7 mouse cellular contexts compared by ENCODE assay signal in genomic region chr4:124708200-124708517, GRCm38 (mm10). TPM values are rescaled to one million over a fixed set of nuclear protein-coding genes. Genes with fewer than 3 reads are reported as not detected.
DNase-seq lines count a peak whose midpoint lies in the region; ATAC-seq and TF ChIP-seq lines count a peak whose summit lies in the region.
"Not testable (repeated sequence)": the region's sequence is repeated elsewhere in the genome, so short reads cannot be mapped to it uniquely, and the experiment has no call there.

No protein-coding gene starts in this region.

- H3K27me3 ChIP-seq in embryonic facial prominence, embryonic 11.5 days (ENCODE audit: control insufficient read depth, insufficient read depth, low read length); kidney, embryonic 14.5 days (ENCODE audit: control insufficient read depth, insufficient read depth, low read length); liver, embryonic 11.5 days (replicated peaks; ENCODE audit: control insufficient read depth, insufficient read depth, low read length); megakaryocyte, embryonic 14.5 days (replicated peaks); small intestine, adult 2 months (ENCODE audit: control insufficient read depth, insufficient read depth, low read length): not testable (repeated sequence)
- H3K27me3 ChIP-seq in forebrain, embryonic 16.5 days (replicated peaks; ENCODE audit: control insufficient read depth, insufficient read depth, low read length), result peaks cover 10% of the 10 kb centered on the region
- peaks cover 53% of the 10 kb centered on the region for H3K27me3 ChIP-seq in hindbrain, embryonic 10.5 days (ENCODE audit: insufficient read depth, poor library complexity, severe bottlenecking)

- peak overlapping the region; percentile 30; the same call in 1 of the 2 replicates for H3K4me2 ChIP-seq in embryonic facial prominence, embryonic 11.5 days (ENCODE audit: low read depth, low read length)
- peak overlapping the region; percentile 59; the same call in 1 of the 2 replicates for H3K4me2 ChIP-seq in forebrain, embryonic 16.5 days (ENCODE audit: low read length)
- H3K4me2 ChIP-seq in kidney, embryonic 14.5 days (replicated peaks; ENCODE audit: low read depth, low read length), result peak overlapping the region; percentile 64
- H3K4me2 ChIP-seq in liver, embryonic 11.5 days, result peak overlapping the region; percentile 73

- peak overlapping the region; percentile 43 for H3K9ac ChIP-seq in embryonic facial prominence, embryonic 11.5 days (replicated peaks; ENCODE audit: low read length)
- H3K9ac ChIP-seq in forebrain, embryonic 16.5 days (replicated peaks; ENCODE audit: low read depth, low read length), result not testable (repeated sequence)
- H3K9ac ChIP-seq in kidney, embryonic 14.5 days (ENCODE audit: low read depth, low read length), result peak overlapping the region; percentile 48; the same call in 1 of the 2 replicates
- peak overlapping the region; percentile 61; the same call in 1 of the 2 replicates for H3K9ac ChIP-seq in liver, embryonic 11.5 days (ENCODE audit: low read depth, low read length)

- H3K36me3 ChIP-seq in embryonic facial prominence, embryonic 11.5 days (replicated peaks; ENCODE audit: control insufficient read depth, insufficient read depth, low read depth, low read length); forebrain, embryonic 16.5 days (ENCODE audit: control insufficient read depth, insufficient read depth); kidney, embryonic 14.5 days (ENCODE audit: control insufficient read depth, insufficient read depth, low read length); liver, embryonic 11.5 days (ENCODE audit: control insufficient read depth, insufficient read depth, low read length); small intestine, adult 2 months (ENCODE audit: control insufficient read depth, insufficient read depth, low read length): not testable (repeated sequence)
- peaks cover 10% of the 10 kb centered on the region; the same call in 1 of the 2 replicates for H3K36me3 ChIP-seq in hindbrain, embryonic 10.5 days
- peaks cover 50% of the 10 kb centered on the region for H3K36me3 ChIP-seq in megakaryocyte, embryonic 14.5 days (replicated peaks; ENCODE audit: low read length)

- H3K4me1 ChIP-seq in embryonic facial prominence, embryonic 11.5 days (ENCODE audit: control insufficient read depth, insufficient read depth, low read length), result peaks cover 24% of the 10 kb centered on the region
- H3K4me1 ChIP-seq in forebrain, embryonic 16.5 days (replicated peaks; ENCODE audit: control insufficient read depth, insufficient read depth, low read length), result peaks cover 28% of the 10 kb centered on the region
- peaks cover 69% of the 10 kb centered on the region for H3K4me1 ChIP-seq in hindbrain, embryonic 10.5 days (replicated peaks)
- H3K4me1 ChIP-seq in kidney, embryonic 14.5 days (ENCODE audit: control insufficient read depth, insufficient read depth, low read length), result peaks cover 42% of the 10 kb centered on the region
- peaks cover 53% of the 10 kb centered on the region for H3K4me1 ChIP-seq in liver, embryonic 11.5 days (replicated peaks; ENCODE audit: control insufficient read depth, insufficient read depth, low read length)
- peaks cover 84% of the 10 kb centered on the region for H3K4me1 ChIP-seq in megakaryocyte, embryonic 14.5 days
- H3K4me1 ChIP-seq in small intestine, adult 2 months (ENCODE audit: control insufficient read depth, insufficient read depth, insufficient read length, low read length), result peaks cover 28% of the 10 kb centered on the region

- H3K4me3 ChIP-seq in embryonic facial prominence, embryonic 11.5 days (ENCODE audit: low read depth, low read length); forebrain, embryonic 16.5 days (replicated peaks; ENCODE audit: low read length); kidney, embryonic 14.5 days (ENCODE audit: low read length): not testable (repeated sequence)
- H3K4me3 ChIP-seq in hindbrain, embryonic 10.5 days, result peak overlapping the region; percentile 48; the same call in 1 of the 2 replicates
- peak overlapping the region; percentile 39; the same call in 1 of the 2 replicates for H3K4me3 ChIP-seq in liver, embryonic 11.5 days (ENCODE audit: low read depth, low read length)
- H3K4me3 ChIP-seq in megakaryocyte, embryonic 14.5 days (replicated peaks), result peak overlapping the region; percentile 92
- peak overlapping the region; percentile 72 for H3K4me3 ChIP-seq in small intestine, adult 2 months (ENCODE audit: low read depth, low read length)

- H3K9me3 ChIP-seq in embryonic facial prominence, embryonic 11.5 days (replicated peaks; ENCODE audit: control insufficient read depth, low read length); forebrain, embryonic 16.5 days (ENCODE audit: control insufficient read depth, low read length); hindbrain, embryonic 10.5 days; kidney, embryonic 14.5 days (ENCODE audit: control insufficient read depth, low read length); liver, embryonic 11.5 days (ENCODE audit: control insufficient read depth, low read length); megakaryocyte, embryonic 14.5 days: not testable (repeated sequence)

- not testable (repeated sequence) for TF ChIP-seq CTCF in small intestine, adult 2 months (IDR thresholded peaks at IDR 0.05; ENCODE audit: extremely low read depth, insufficient read length, insufficient replicate concordance, low read depth, low read length)

- ATAC-seq in embryonic facial prominence, embryonic 11.5 days (replicated peaks; ENCODE audit: insufficient number of reproducible peaks, low FRiP score, low TSS enrichment, low read depth); forebrain, embryonic 16.5 days; kidney, embryonic 14.5 days (ENCODE audit: low FRiP score, low TSS enrichment); liver, embryonic 11.5 days (replicated peaks; ENCODE audit: low FRiP score): not testable (repeated sequence)

- peak overlapping the region; percentile 96 for H3K27ac ChIP-seq in embryonic facial prominence, embryonic 11.5 days (replicated peaks; ENCODE audit: low read depth, low read length)
- not testable (repeated sequence) for H3K27ac ChIP-seq in forebrain, embryonic 16.5 days (ENCODE audit: low read length)
- H3K27ac ChIP-seq in hindbrain, embryonic 10.5 days, result peak overlapping the region; percentile 86
- H3K27ac ChIP-seq in kidney, embryonic 14.5 days (ENCODE audit: low read depth, low read length), result peak overlapping the region; percentile 90
- peak overlapping the region; percentile 95 for H3K27ac ChIP-seq in liver, embryonic 11.5 days (ENCODE audit: low read depth, low read length)
- H3K27ac ChIP-seq in small intestine, adult 2 months (ENCODE audit: insufficient read depth, low read depth, low read length), result peak overlapping the region; percentile 88

- 9% methylated on average over 1 of the region's 1 CpGs for WGBS in embryonic facial prominence, embryonic 11.5 days
- 30% methylated on average over 1 of the region's 1 CpGs for WGBS in forebrain, embryonic 16.5 days
- 13% methylated on average over 1 of the region's 1 CpGs for WGBS in hindbrain, embryonic 10.5 days
- 9% methylated on average over 1 of the region's 1 CpGs for WGBS in kidney, embryonic 14.5 days
- 6% methylated on average over 1 of the region's 1 CpGs for WGBS in liver, embryonic 11.5 days
- WGBS in small intestine, adult 2 months, result 18% methylated on average over 1 of the region's 1 CpGs

- TF ChIP-seq POLR2A in small intestine, adult 2 months (IDR thresholded peaks at IDR 0.05; ENCODE audit: low read depth, low read length), result not testable (repeated sequence)

- DNase-seq in embryonic facial prominence, embryonic 11.5 days (ENCODE audit: low spot score); hindbrain, embryonic 10.5 days (ENCODE audit: low spot score); liver, embryonic 11.5 days (ENCODE audit: low spot score): not testable (repeated sequence)

RNA-seq across cellular contexts. Expression of gene Sf3a3, which starts 6.4 kb away (rescaled TPM):
- polyA plus RNA-seq in embryonic facial prominence, embryonic 11.5 days (2014; fragmentation: Nextera tagmentation; extraction: Ambion mirVana), result 236 and 240 TPM in 2 replicates
- polyA plus RNA-seq in forebrain, embryonic 16.5 days (2015; fragmentation: Nextera tagmentation; extraction: Ambion mirVana), result 128 and 129 TPM in 2 replicates
- 221 and 243 TPM in 2 replicates for polyA plus RNA-seq in hindbrain, embryonic 10.5 days (2016; fragmentation: Nextera tagmentation; extraction: Ambion mirVana)
- polyA plus RNA-seq in kidney, embryonic 14.5 days (2014; fragmentation: Nextera tagmentation; extraction: Ambion mirVana), result 177 and 183 TPM in 2 replicates
- 172 and 182 TPM in 2 replicates for polyA plus RNA-seq in liver, embryonic 11.5 days (2014; fragmentation: Nextera tagmentation; extraction: Ambion mirVana)
- 2.2 and 29.0 TPM in 2 replicates for polyA plus RNA-seq in megakaryocyte, embryonic 14.5 days (2012; ENCODE audit: insufficient read depth, low replicate concordance)
- 3.3 and 7.2 TPM in 2 replicates for polyA plus RNA-seq in small intestine, adult 2 months (2012; rRNA removed)

RNA-seq across cellular contexts. Expression of gene Fhl3, which starts 7.7 kb away (rescaled TPM):
- 9.7 and 10.7 TPM in 2 replicates for polyA plus RNA-seq in embryonic facial prominence, embryonic 11.5 days (2014; fragmentation: Nextera tagmentation; extraction: Ambion mirVana)
- polyA plus RNA-seq in forebrain, embryonic 16.5 days (2015; fragmentation: Nextera tagmentation; extraction: Ambion mirVana), result 1.9 and 2.3 TPM in 2 replicates
- polyA plus RNA-seq in hindbrain, embryonic 10.5 days (2016; fragmentation: Nextera tagmentation; extraction: Ambion mirVana), result 4.0 and 5.7 TPM in 2 replicates
- polyA plus RNA-seq in kidney, embryonic 14.5 days (2014; fragmentation: Nextera tagmentation; extraction: Ambion mirVana), result 9.5 and 9.7 TPM in 2 replicates
- polyA plus RNA-seq in liver, embryonic 11.5 days (2014; fragmentation: Nextera tagmentation; extraction: Ambion mirVana), result 5.1 and 6.8 TPM in 2 replicates
- polyA plus RNA-seq in megakaryocyte, embryonic 14.5 days (2012; ENCODE audit: insufficient read depth, low replicate concordance), result 122 and 166 TPM in 2 replicates
- 6.8 and 9.2 TPM in 2 replicates for polyA plus RNA-seq in small intestine, adult 2 months (2012; rRNA removed)

RNA-seq across cellular contexts. Expression of gene Utp11, which starts 14.8 kb away (rescaled TPM):
- 77.1 and 90.3 TPM in 2 replicates for polyA plus RNA-seq in embryonic facial prominence, embryonic 11.5 days (2014; fragmentation: Nextera tagmentation; extraction: Ambion mirVana)
- 42.1 and 48.3 TPM in 2 replicates for polyA plus RNA-seq in forebrain, embryonic 16.5 days (2015; fragmentation: Nextera tagmentation; extraction: Ambion mirVana)
- polyA plus RNA-seq in hindbrain, embryonic 10.5 days (2016; fragmentation: Nextera tagmentation; extraction: Ambion mirVana), result 62.8 and 62.9 TPM in 2 replicates
- 67.9 and 93.7 TPM in 2 replicates for polyA plus RNA-seq in kidney, embryonic 14.5 days (2014; fragmentation: Nextera tagmentation; extraction: Ambion mirVana)
- 73.3 and 80.5 TPM in 2 replicates for polyA plus RNA-seq in liver, embryonic 11.5 days (2014; fragmentation: Nextera tagmentation; extraction: Ambion mirVana)
- polyA plus RNA-seq in megakaryocyte, embryonic 14.5 days (2012; ENCODE audit: insufficient read depth, low replicate concordance), result 2.9 and 13.8 TPM in 2 replicates
- polyA plus RNA-seq in small intestine, adult 2 months (2012; rRNA removed), result 0.57 and 0.85 TPM in 2 replicates

RNA-seq across cellular contexts. Expression of gene Inpp5b, which starts 33.5 kb away (rescaled TPM):
- 26.2 and 28.2 TPM in 2 replicates for polyA plus RNA-seq in embryonic facial prominence, embryonic 11.5 days (2014; fragmentation: Nextera tagmentation; extraction: Ambion mirVana)
- 25.3 and 25.6 TPM in 2 replicates for polyA plus RNA-seq in forebrain, embryonic 16.5 days (2015; fragmentation: Nextera tagmentation; extraction: Ambion mirVana)
- 24.2 and 26.8 TPM in 2 replicates for polyA plus RNA-seq in hindbrain, embryonic 10.5 days (2016; fragmentation: Nextera tagmentation; extraction: Ambion mirVana)
- 22.2 and 26.4 TPM in 2 replicates for polyA plus RNA-seq in kidney, embryonic 14.5 days (2014; fragmentation: Nextera tagmentation; extraction: Ambion mirVana)
- 58.2 and 63.3 TPM in 2 replicates for polyA plus RNA-seq in liver, embryonic 11.5 days (2014; fragmentation: Nextera tagmentation; extraction: Ambion mirVana)
- polyA plus RNA-seq in megakaryocyte, embryonic 14.5 days (2012; ENCODE audit: insufficient read depth, low replicate concordance), result 5.7 and 22.3 TPM in 2 replicates
- 21.8 and 26.7 TPM in 2 replicates for polyA plus RNA-seq in small intestine, adult 2 months (2012; rRNA removed)

RNA-seq across cellular contexts. Expression of gene Pou3f1, which starts 51.6 kb away (rescaled TPM):
- polyA plus RNA-seq in embryonic facial prominence, embryonic 11.5 days (2014; fragmentation: Nextera tagmentation; extraction: Ambion mirVana), result 2.1 and 3.4 TPM in 2 replicates
- polyA plus RNA-seq in forebrain, embryonic 16.5 days (2015; fragmentation: Nextera tagmentation; extraction: Ambion mirVana), result 20.9 and 22.7 TPM in 2 replicates
- polyA plus RNA-seq in hindbrain, embryonic 10.5 days (2016; fragmentation: Nextera tagmentation; extraction: Ambion mirVana), result 5.2 and 12.9 TPM in 2 replicates
- polyA plus RNA-seq in kidney, embryonic 14.5 days (2014; fragmentation: Nextera tagmentation; extraction: Ambion mirVana), result 1.6 and 1.7 TPM in 2 replicates
- polyA plus RNA-seq in liver, embryonic 11.5 days (2014; fragmentation: Nextera tagmentation; extraction: Ambion mirVana), result 0.16 and 0.21 TPM in 2 replicates
- 0.12 TPM in 1 of 2 replicates, not detected in the other for polyA plus RNA-seq in megakaryocyte, embryonic 14.5 days (2012; ENCODE audit: insufficient read depth, low replicate concordance)
- 0.04 and 0.09 TPM in 2 replicates for polyA plus RNA-seq in small intestine, adult 2 months (2012; rRNA removed)

Comparison
In these comparisons a context has a peak if more than half of its experiments do, and no peak if none do; other contexts are left out.
1. RNA of gene Fhl3, which starts 7.7 kb away (polyA plus RNA-seq): 122 to 166 TPM in megakaryocyte, embryonic 14.5 days; 9.7 to 10.7 TPM in embryonic facial prominence, embryonic 11.5 days, 9.5 to 9.7 TPM in kidney, embryonic 14.5 days, 6.8 to 9.2 TPM in small intestine, adult 2 months, 5.1 to 6.8 TPM in liver, embryonic 11.5 days, 4.0 to 5.7 TPM in hindbrain, embryonic 10.5 days and 1.9 to 2.3 TPM in forebrain, embryonic 16.5 days; every median in the first group is over 10 times any median in the second.
2. Peak in every context shown above with its lines, with median percentiles within 50 percentile points of each other: H3K4me2 ChIP-seq.